Comparison of ENCODE assay signal across 9 mouse cellular contexts in the genomic region with DNA sequence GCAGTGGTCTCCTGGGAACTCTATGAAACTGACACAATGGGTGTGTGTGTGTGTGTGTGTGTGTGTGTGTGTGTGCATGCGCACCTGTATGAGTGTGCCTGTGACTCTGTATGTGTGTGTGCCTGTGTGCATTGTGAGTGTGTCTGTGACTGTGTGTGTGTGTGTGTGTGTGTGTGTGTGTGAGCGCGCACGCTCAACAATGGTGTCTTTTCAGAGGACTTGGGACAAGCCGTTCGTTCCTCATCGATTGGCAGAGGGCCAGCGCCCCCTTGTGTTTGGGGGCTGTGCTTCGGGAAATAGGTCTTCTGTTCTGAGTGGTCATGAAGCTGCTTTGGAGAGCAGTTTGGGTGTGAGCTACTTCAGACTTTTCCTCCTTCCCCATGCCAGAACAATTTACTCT. TPM values are rescaled to one million over a fixed set of nuclear protein-coding genes. Genes with fewer than 3 reads are reported as not detected.
A peak's percentile ranks its signal among the peaks of the same experiment; 100 is the strongest.
DNase-seq lines count a peak whose midpoint lies in the region; ATAC-seq lines count a peak whose summit lies in the region.
"Not testable (repeated sequence)": the region's sequence is repeated elsewhere in the genome, so short reads cannot be mapped to it uniquely, and the experiment has no call there.
"Had no signal": no experiment of that assay in that cellular context is flagged by ENCODE, and none has a peak within 500 bp of the region (broad histone marks: within the 10 kb centered on the region; RNA-seq: fewer than 3 reads in every experiment).

No protein-coding gene starts in this region.

- WGBS in embryonic facial prominence, embryonic 13.5 days = 21% methylated on average over 9 of the region's 9 CpGs
- WGBS in hindbrain, embryonic 11.5 days = 22% methylated on average over 9 of the region's 9 CpGs
- WGBS in kidney, embryonic 16.5 days = 18% methylated on average over 9 of the region's 9 CpGs
- 13% methylated on average over 9 of the region's 9 CpGs for WGBS in midbrain, embryonic 11.5 days

- H3K27ac ChIP-seq in embryonic facial prominence, embryonic 13.5 days; hindbrain, embryonic 11.5 days (ENCODE audit: low read depth, low read length); kidney, embryonic 16.5 days (ENCODE audit: low read length); midbrain, embryonic 11.5 days (ENCODE audit: low read depth, low read length): not testable (repeated sequence)

- 0 out of 2 replicates have a peak, but pooled peaks have one; percentile 53 for ATAC-seq in embryonic facial prominence, embryonic 13.5 days (ENCODE audit: insufficient number of reproducible peaks, insufficient read depth, low FRiP score, low TSS enrichment, low read depth)
- peak; percentile 43; the same call in 1 of the 2 replicates for ATAC-seq in hindbrain, embryonic 11.5 days (ENCODE audit: low FRiP score)
- ATAC-seq in kidney, embryonic 16.5 days (ENCODE audit: low FRiP score, low TSS enrichment) = 0 out of 2 replicates have a peak, but pooled peaks have one; percentile 31
- peak; percentile 72 for ATAC-seq in midbrain, embryonic 11.5 days (ENCODE audit: low FRiP score)

- not testable (repeated sequence) for H3K9me3 ChIP-seq in embryonic facial prominence, embryonic 13.5 days; hindbrain, embryonic 11.5 days (ENCODE audit: control insufficient read depth, low read length); kidney, embryonic 16.5 days (ENCODE audit: low read length); midbrain, embryonic 11.5 days (ENCODE audit: control insufficient read depth, low read length)

- H3K4me3 ChIP-seq in embryonic facial prominence, embryonic 13.5 days; hindbrain, embryonic 11.5 days (ENCODE audit: low read depth, low read length); kidney, embryonic 16.5 days (ENCODE audit: low read length); midbrain, embryonic 11.5 days (ENCODE audit: low read depth, low read length): not testable (repeated sequence)

- H3K27me3 ChIP-seq in embryonic facial prominence, embryonic 13.5 days; hindbrain, embryonic 11.5 days (ENCODE audit: control insufficient read depth, insufficient read depth, low read length); kidney, embryonic 16.5 days (ENCODE audit: insufficient read depth, low read length); midbrain, embryonic 11.5 days (ENCODE audit: control insufficient read depth, insufficient read depth, low read length): not testable (repeated sequence)

- not testable (repeated sequence) for H3K4me2 ChIP-seq in embryonic facial prominence, embryonic 13.5 days; hindbrain, embryonic 11.5 days (replicated peaks; ENCODE audit: low read depth, low read length); kidney, embryonic 16.5 days (replicated peaks; ENCODE audit: low read depth, low read length); midbrain, embryonic 11.5 days

- H3K36me3 ChIP-seq in embryonic facial prominence, embryonic 13.5 days; hindbrain, embryonic 11.5 days (ENCODE audit: control insufficient read depth, insufficient read depth, low read length); kidney, embryonic 16.5 days (ENCODE audit: insufficient read depth, low read length); midbrain, embryonic 11.5 days (ENCODE audit: control insufficient read depth, insufficient read depth, low read length): not testable (repeated sequence)

- peak; percentile 34 for DNase-seq in CD4-positive, CD25-positive, alpha-beta regulatory T cell, adult 2 months (ENCODE audit: low read depth, low spot score)
- peak; percentile 20 for DNase-seq in c-Kit-positive CD71-positive TER-119-negative erythroid progenitor cells, embryonic 14.5 days (ENCODE audit: low read depth)
- DNase-seq in hindbrain, embryonic 11.5 days (ENCODE audit: low spot score) = peak; percentile 74
- peak; percentile 49 for DNase-seq in liver
- peak; percentile 91 for DNase-seq in midbrain, embryonic 11.5 days (ENCODE audit: low spot score, missing footprints)
- DNase-seq in right cerebral cortex, postnatal 10 days (ENCODE audit: low spot score in 2 of 2) = peak; percentile 57 to 72

- H3K9ac ChIP-seq in embryonic facial prominence, embryonic 13.5 days; hindbrain, embryonic 11.5 days (ENCODE audit: low read depth, low read length); kidney, embryonic 16.5 days (replicated peaks; ENCODE audit: low read length); midbrain, embryonic 11.5 days (ENCODE audit: low read length): not testable (repeated sequence)

- not testable (repeated sequence) for H3K4me1 ChIP-seq in embryonic facial prominence, embryonic 13.5 days; hindbrain, embryonic 11.5 days (replicated peaks; ENCODE audit: control insufficient read depth, insufficient read depth, low read length); kidney, embryonic 16.5 days (ENCODE audit: insufficient read depth, low read length); midbrain, embryonic 11.5 days (ENCODE audit: control insufficient read depth, insufficient read depth, low read length)

RNA-seq across cellular contexts. Expression of gene Susd5, which starts 35.2 kb away (rescaled TPM):
- 19.7 and 32.3 TPM in 2 replicates for polyA plus RNA-seq in embryonic facial prominence, embryonic 13.5 days (2015; fragmentation: Nextera tagmentation; extraction: Ambion mirVana)
- 0.63 and 0.90 TPM in 2 replicates for polyA plus RNA-seq in hindbrain, embryonic 11.5 days (2014; fragmentation: Nextera tagmentation; extraction: Ambion mirVana)
- polyA plus RNA-seq in kidney, embryonic 16.5 days (2015; fragmentation: Nextera tagmentation; extraction: Ambion mirVana) = 1.1 TPM in 2 replicates
- 0.19 and 0.30 TPM in 2 replicates for polyA plus RNA-seq in midbrain, embryonic 11.5 days (2014; fragmentation: Nextera tagmentation; extraction: Ambion mirVana)
- polyA plus RNA-seq: liver, embryonic 12.5 days had no signal

RNA-seq across cellular contexts. Expression of gene Fbxl2, which starts 46.2 kb away (rescaled TPM):
- 9.0 and 10.9 TPM in 2 replicates for polyA plus RNA-seq in embryonic facial prominence, embryonic 13.5 days (2015; fragmentation: Nextera tagmentation; extraction: Ambion mirVana)
- polyA plus RNA-seq in hindbrain, embryonic 11.5 days (2014; fragmentation: Nextera tagmentation; extraction: Ambion mirVana) = 8.6 and 8.7 TPM in 2 replicates
- polyA plus RNA-seq in kidney, embryonic 16.5 days (2015; fragmentation: Nextera tagmentation; extraction: Ambion mirVana) = 4.1 and 4.2 TPM in 2 replicates
- 7.9 and 8.1 TPM in 2 replicates for polyA plus RNA-seq in midbrain, embryonic 11.5 days (2014; fragmentation: Nextera tagmentation; extraction: Ambion mirVana)

Comparison
In these comparisons a context has a peak if more than half of its experiments do, and no peak if none do; other contexts are left out.
1. DNase-seq: peak in every context shown above with its lines; median percentile 91 in midbrain, embryonic 11.5 days; 74 in hindbrain, embryonic 11.5 days; 64 in right cerebral cortex, postnatal 10 days; 49 in liver; 34 in CD4-positive, CD25-positive, alpha-beta regulatory T cell, adult 2 months; 20 in c-Kit-positive CD71-positive TER-119-negative erythroid progenitor cells, embryonic 14.5 days.